Mouse (Mus musculus) ovary, postnatal 36 days (tissue): ENCODE data around the gene Tprg.

Experiments
- DNase-seq: peaks from one replicate; pipeline ENCODE4 v3.0.0; 2022; ENCODE audit warnings: low spot score, mixed read lengths

Gene Tprg

DNA sequence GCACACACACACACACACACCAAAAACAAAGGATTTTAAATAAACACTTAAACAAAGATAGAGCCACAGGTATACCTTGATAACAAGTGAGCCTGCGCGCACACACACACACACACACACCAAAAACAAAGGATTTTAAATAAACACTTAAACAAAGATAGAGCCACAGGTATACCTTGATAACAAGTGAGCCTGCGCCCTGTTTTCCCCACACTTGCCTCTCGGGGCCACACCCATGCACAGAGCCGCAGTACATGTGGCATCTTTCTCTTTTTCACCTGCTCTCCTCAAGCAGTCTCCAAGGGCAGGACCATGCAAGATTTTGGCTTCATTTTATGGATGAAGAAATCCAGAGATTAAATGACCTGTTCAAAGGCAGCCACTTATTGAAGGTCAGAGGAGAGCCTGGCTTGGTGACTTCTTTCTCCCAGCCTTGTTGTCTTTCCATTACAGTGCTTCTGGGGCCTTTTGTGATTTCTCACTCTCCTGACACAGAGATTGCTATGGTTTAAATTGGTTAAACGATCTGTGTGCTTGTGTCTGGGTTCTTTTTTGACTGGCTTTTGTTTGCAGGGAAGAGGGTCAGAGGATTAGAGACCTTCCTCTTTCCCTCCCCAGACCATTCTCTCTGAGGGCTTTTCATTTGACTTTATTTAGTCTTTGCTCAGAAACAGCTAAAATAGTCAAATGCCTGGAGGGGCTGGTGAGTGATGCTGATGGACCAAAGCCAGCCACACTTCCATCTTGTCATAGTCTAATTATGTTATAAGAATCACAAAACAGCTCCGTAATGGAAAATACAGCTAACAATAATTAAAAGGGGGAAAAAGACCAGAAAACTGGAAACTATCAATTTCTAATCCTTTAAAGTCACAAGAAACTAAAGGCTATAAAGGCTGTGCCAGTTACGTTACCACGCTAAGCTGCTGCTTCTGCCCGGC lies 46.9 kb downstream of the Tprg start:
- DNase-seq = no peak

DNA sequence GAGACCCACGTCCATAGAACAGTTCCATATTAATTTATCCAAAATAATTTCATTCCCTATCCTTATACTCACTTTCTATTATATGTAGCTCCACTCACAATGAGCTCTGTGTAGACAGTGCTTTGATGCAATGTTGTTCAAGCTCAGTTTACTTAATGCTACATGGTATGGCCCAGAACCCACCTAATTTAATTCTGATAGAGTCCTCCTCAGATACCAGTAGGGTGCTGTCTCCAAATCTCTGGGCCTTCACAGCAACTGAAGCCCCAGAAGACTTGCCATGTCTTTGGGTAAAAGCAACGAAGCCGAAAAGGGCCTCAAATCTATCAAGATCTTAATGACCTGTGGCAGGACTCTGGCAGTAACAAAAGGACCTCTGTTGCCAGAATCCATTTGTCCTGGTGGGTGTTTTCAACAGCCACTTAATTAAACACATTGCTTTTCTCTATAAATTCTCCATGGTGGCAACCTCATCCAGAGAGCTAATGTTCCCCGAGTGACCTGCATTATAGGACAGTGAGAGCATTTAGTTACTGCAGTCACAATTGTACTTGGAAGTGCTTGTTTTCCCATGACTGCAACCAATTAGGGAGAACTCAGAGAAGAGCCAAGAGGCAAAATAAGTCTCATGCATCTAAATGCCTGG lies 48.6 kb downstream of the Tprg start:
- DNase-seq = no peak

DNA sequence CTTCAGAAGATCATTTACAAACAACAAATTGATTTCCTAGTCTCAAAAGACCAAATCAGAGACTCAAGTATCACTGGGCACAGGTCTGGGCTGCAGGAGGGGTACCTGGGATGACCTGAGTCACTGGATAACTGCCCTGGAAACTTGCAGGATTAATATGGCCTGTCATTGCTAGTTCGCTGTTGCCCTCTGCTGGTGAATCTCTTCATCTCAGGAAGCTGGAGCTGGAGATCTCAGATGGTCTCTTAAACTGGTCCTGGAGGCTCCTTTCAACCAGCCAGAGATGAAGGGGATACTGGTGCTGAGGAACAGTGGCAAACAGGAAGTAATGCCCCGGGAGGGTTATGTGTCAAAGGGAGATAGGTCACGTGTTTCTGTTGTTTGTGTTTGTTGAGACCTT lies 63.0 kb downstream of the Tprg start:
- peak; percentile 41 for DNase-seq

DNA sequence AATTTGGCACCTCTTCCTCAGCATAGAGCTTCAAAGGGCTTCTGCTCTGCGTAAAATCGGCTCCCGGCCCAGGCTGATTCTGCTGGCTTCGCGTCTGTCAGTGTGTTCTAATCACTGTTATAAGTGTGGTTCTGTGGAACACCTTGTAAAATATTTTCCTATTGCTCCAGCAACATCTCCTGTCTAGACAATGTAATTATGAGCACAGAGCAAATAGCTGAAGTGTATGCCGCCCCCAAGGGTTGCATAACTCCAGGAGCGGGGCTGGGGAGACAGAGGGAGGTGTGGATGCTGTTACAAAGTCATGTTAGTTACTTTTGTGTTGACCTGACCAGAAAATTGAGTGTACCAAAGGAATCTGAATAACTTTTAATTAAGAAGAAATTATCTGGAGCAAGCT lies 81.2 kb downstream of the Tprg start:
- DNase-seq = no peak

DNA sequence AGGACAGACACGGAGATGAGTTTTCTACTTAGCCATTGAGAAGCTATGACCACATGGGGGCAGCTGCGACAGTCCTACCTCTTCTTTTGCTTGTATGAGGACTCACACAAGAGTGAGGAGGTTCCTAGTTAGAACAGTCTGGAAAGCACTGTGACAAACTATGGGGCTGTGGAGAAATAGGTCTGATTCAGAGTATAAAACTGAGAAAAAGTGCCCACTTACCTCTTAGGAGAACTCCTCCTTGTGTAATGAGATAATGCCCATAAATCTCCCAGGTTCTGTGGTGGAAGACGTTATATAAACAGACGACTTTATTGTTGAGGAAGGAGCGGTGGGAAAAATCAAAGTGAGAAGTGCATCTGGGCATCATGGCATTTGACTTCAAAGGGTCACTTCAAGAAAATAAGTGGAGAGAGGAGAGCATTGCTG lies 83.4 kb downstream of the Tprg start:
- DNase-seq = no peak

DNA sequence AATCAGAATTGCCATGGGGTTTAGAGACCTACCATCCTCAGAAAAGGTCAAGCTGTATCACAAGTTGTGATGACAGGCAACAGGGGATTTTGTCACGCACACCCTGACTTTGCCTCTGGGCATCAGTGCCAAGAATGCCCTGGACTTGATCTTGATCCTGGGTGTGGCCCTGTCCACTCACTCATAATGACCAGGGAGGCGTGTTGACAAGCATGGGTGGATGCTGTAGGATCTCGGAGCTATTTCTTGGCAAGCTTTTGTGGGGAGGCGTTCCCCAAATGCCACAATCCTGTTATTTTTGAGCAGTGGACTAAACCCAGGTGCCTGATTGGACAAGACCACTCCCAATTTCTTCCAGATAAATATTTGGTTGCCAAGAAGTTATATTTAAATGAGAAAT lies 87.5 kb downstream of the Tprg start:
- no peak for DNase-seq

DNA sequence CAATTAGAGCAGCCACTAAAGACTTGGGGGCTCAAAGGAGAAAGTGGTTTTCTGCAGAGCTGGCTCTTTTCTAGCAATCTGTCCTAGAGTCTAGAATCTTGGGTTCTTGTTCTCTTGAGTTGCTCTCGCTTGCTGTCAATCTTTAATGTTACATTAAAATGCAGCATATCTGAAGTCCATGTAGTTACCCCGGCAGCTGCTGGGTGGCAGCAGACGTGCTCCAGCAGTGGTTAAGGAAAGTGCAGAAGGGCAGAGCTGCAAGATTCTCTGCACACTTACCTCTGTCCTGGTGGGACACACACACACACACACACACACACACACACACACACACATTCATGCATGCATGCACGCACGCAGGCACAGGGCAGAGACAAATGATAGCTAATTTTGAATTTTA lies 88.2 kb downstream of the Tprg start:
- no peak for DNase-seq

DNA sequence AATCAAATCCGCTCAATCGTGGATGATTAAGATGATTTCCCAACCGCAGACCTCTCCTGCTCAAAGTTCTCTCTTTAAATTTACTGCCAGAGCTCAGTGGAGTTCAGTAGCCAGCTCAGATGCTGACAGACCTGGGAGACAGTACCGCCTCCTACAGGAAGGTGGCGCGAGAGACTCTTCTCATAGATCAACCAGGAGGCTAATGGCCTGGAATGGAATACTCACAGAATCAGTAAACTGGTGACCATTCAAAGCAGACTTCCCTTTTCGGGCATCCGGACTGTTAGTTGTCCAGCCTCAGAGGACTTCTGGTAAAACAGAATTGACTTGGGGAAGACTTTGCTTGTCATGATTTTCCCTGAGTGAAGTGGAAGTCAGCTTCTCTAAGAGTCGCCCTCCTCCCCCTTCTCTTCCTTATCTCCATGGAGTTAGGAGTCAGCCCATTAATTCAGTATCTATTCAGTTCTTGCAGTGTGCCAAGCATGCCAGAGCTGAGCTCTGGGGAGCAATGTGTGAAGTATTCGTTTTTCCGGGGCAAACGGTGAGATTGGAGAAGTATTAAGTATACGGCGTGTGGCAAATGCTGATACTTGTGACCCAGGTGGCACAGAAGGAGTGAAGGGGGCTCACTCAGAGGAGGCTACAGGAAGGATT lies 90.2 kb downstream of the Tprg start:
- DNase-seq = peak; percentile 77

DNA sequence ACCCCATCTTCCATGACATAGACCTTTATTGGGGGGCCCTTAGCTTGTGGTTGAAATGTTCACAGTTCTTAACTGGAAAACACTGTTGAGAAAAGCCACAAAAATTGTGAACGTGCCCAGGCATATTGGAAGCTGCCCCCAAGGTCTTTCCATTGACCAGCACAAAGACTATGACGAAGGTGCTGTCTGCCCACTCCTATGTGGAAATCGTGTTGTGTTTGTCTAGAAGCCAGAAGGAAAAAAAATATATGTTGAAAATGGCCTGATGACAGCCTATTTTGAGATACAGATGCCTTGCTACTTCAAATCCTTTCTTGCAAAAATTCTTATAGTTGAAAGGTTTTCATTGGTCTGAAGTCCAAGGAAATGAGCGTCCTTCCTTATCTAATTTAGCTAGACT lies 91.1 kb downstream of the Tprg start:
- no peak for DNase-seq

DNA sequence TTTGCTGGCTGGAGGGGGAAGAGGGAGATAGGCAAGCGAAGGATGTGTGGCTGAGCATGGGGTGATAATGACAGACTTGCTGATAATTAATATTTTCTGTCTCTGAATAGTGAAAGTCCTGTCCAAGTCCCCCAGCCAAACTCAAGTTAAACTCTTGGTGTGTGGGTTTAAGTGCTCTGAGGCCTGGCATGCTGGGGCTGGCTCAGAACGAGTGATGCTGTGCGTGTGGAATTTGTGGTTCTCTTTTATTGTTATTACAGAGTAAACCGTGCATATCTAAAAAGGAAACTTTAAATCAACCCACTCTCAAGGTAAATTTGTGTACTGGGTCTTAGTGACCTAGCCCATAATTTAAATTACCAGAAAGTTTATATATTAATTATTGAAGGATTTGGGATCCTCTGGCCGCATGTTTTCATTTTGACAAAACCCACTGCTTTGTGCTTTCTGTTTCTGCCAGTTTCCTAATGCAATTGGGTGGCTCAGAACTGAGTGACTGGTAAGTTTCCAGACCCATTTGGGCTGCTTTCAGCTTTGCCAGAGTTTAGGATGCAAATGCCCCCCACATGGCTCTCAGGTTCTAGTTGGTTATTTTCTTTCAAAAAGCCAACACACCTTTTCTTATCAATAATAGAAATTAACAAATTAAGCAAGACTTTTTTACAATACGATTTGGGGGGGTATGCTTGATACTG lies 99.0 kb downstream of the Tprg start:
- DNase-seq = no peak

DNA sequence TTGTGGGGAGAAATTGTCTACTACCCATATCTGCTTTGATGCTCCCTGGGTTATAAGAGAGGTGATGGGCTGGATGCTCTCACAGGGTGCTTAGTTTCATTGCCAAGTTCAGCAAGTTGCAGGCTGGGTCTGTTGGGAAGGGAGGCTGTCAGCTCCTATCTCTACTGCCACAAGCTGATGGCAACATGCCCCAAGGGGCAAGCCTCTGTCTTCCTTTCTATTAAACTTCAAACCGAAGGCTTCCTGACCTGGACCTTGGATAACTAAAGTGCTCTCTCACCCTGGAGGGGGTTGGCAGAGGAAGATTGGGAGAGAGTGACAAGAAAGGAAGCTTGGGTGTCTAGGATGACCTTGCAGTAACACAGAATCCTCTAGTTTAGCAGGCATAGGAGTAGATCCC lies 108.1 kb downstream of the Tprg start:
- no peak for DNase-seq

DNA sequence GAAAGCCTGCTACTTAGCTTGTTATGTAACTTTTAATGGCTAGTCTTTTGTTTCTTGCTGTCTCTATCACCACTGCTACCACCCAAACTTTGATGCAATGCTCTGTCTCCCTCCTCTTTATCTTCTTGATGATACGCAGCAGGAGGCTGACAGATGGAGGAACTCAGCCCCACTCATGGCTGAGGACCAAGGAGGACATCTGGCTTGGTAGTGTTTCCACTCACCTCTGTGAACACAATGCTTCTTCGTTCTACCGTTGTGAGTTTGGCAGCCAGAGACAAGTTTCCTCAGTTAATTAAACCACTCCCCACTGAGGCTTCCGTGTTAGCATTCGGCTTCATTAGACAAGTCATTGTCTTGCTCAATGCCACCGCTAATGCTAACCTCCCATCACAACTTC lies 117.5 kb downstream of the Tprg start:
- no peak for DNase-seq

DNA sequence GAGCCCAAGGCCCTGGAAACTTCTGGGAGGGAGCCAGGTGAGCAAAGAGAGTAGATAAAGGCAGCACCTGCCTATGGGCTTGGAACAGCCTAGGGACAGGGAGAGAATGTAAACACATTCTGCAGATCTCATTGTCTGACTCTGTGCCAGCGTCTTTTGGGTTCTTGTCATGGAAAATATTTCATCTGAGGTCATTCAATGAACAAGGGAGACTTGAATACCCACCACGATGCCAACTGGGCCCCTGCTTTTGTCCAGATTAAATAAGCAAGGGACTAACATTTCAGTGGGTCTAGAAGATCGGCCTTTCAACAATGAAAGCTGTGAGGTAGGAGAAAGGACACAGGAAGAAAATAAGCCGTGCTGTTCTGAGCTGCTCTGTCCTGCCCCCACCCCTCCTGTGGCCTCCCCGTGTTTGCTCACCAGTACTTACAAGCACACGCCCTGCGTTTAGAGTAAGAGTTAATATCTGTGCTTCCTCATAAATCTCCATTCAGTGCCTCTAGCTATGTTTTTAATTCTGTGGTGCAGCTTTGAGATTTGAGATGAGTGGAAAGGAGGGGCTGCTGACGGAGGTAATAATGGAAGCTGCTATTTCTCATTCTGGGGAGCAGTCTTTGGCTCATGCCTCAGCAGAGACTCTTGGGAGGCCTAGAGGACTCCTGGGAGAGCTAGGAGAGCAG lies 120.7 kb downstream of the Tprg start:
- no peak for DNase-seq

DNA sequence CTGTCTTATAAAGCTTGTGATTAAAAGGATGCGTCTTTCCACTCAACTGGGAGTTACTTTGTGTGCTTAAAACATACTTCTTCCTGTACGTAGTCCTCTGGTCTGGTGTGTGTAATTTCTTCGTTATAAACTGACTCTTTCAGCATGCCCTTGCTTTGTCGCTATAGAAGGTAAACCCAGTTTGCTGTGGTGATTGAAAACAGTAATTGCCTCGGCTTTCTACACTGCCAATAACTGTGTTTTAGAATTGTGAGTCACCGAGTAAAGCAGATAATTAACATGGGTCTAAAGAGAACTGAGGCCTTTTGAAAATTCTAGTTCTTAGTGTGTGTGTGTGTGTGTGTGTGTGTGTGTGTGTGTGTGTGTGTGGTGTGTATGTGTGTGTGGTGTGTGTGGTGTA lies 121.4 kb downstream of the Tprg start:
- DNase-seq = no peak

DNA sequence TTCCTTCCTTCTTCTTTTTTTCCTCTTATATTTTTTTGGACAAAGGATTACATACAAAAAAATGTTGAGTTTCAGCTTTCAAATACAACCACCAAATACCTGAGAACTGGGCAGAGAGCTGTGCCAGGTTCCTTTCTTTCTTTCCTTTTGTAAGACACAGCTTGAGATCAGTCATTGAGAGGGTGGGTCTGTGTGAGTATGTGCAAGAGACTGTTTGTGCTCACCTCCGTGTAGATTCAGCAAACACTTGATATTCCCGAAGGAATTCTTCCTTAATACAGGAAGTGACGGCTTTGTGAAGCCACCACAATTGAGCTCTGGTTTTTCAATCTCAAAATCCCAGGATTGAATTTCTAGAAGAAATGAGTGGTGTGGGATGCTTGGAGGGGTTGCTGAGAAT lies 124.7 kb downstream of the Tprg start:
- no peak for DNase-seq

DNA sequence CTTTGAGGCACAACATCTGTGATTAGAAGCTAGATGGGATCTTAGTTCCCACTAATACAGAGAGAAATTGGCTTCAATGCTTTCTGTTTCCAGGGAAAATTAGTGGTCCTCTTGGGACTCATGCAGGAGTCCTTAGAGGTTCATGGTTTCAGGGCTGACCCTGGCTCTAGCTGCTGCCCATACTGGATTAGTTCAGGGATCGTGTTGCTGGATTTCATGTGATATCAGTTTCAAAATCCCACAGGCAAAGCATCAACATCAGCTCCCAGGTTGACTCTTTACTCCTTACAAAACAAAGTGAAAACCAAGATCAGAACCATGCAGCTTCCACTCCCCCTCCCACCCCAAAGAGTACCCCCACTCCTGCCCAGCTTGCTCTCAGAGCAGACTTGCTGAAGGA lies 127.3 kb downstream of the Tprg start:
- no peak for DNase-seq

DNA sequence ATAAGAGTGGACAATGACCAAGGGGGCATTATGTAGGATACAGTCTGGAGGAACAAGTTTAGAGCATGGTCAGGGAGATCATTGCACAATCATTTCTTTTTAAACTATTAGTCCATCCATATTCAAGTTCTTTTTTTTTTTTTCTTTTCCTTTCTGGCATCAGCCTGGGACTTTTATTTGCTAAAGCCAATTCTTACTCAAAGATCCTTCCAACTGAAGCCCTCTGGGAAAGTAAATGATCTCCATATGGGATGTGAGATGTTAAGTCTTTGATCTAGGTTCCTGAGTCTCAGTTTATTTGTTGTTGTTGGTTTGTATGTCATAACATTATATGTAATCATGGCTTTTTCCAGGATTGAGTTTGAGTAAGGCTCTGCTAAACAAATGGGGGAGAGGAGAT lies 128.6 kb downstream of the Tprg start:
- DNase-seq = no peak

DNA sequence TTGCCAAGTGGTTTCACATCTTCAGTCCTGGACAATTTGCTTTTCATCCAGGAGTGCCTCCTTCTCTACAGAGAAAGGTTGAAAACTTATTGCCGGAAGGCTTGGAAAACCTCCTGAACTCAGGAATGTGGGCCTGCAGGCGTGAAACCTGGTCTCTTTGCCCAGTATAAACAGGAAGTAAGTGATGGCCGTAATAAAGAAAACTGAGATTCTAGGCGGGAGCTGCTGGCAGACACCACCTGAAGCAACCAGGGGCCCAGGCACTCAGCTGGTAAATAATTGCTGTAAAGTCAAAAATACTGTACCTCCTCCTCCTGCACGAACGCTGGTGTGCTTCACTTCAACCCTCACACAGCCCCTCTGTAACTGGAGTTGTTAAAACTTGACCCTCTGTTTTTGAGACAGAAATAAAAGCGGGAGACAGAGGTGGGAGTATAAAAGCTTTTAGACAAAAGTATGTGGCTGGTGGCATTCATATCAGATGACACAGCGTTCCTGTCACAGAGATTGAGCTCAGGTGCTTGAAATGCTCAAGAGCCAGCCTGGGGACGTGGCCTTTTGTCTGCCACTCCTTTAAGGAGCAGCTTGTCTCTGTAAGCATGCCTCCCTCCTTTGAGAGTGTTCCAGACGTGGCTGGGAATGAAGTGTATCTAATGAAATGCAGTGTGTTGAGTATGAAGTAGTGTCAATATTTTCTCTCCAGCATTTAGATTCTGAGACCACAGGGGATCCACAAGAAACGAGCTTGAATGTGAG lies 131.4 kb downstream of the Tprg start:
- no peak for DNase-seq

DNA sequence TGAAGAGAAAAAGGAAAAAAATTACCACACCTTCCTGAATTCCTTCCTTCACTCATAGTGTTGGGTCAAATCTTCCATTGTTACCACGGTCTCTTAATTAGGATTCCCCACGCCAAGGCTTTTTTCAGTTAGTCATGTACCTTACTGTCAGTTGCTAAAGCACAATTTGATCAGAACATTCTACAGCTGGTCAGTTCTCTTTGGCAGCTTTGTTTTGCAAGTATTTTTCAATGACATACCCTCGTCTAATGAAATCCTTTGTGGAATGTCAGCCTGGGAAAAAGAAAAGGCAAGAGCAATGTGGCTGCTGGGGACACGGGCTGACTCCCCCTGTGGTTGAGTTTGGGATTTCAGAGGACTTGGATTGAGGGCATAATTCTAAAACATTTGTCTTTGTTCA lies 136.4 kb downstream of the Tprg start:
- no peak for DNase-seq

DNA sequence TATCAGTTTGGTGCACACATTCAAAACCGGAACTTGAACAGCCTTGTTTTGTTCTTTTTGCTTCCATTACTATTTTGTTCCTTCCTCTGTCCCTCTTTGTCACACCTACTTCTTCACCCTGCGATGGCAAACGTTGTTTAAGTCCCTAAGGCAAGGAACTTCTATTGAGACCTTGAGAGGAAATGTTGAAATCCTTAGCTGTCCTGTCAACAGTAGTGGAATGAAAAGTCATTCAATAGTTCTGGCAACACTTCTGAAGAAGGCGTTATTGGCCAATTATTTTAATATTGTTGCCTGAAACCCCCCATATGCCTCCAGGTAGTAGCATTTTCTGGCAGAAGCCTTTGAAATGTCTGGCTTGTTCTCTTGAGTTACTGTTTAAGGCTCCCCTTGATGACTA lies 137.4 kb downstream of the Tprg start:
- DNase-seq = no peak

DNA sequence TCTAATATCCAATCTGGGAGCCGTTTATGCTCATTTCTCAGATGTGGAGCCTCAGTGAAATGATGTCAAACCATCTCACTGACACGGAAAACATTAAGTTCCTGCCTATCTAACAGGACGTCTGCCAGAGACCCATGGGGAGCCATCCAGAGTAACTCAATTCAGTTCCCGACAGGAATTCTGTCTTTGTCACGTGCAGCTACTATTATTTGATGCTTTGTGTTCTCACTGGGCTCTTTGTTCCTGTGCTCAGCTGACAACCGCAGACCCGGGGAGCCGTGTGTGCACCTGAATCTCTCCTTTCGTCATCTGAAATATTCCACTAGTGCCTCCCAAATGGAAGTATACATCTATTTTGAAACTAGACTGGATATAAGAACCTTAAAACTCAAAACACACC lies 138.3 kb downstream of the Tprg start:
- DNase-seq = no peak
